14 mouse cellular contexts compared by ENCODE assay signal in genomic region chr14:102975865-102976264, GRCm38 (mm10). TPM values are rescaled to one million over a fixed set of nuclear protein-coding genes. Genes with fewer than 3 reads are reported as not detected.
DNase-seq lines count a peak whose midpoint lies in the region; ATAC-seq and TF ChIP-seq lines count a peak whose summit lies in the region.
"Had no signal": no experiment of that assay in that cellular context is flagged by ENCODE, and none has a peak within 500 bp of the region (broad histone marks: within the 10 kb centered on the region; RNA-seq: fewer than 3 reads in every experiment).

No protein-coding gene starts in this region.

- no peaks in the 10 kb centered on the region for H3K36me3 ChIP-seq in kidney, embryonic 14.5 days (ENCODE audit: control insufficient read depth, insufficient read depth, low read length)
- no peaks in the 10 kb centered on the region for H3K36me3 ChIP-seq in midbrain, embryonic 16.5 days (ENCODE audit: control insufficient read depth, insufficient read depth, low read length)
- no peaks in the 10 kb centered on the region for H3K36me3 ChIP-seq in forebrain, embryonic 14.5 days (ENCODE audit: control insufficient read depth, insufficient read depth, low read length)
- H3K36me3 ChIP-seq: heart, embryonic 15.5 days; limb, embryonic 10.5 days; midbrain, embryonic 12.5 days had no signal

- H3K9me3 ChIP-seq in kidney, embryonic 14.5 days (ENCODE audit: control insufficient read depth, low read length), result no peaks in the 10 kb centered on the region
- no peaks in the 10 kb centered on the region for H3K9me3 ChIP-seq in midbrain, embryonic 16.5 days (replicated peaks; ENCODE audit: control insufficient read depth, low read length, poor library complexity, severe bottlenecking)
- no peaks in the 10 kb centered on the region for H3K9me3 ChIP-seq in forebrain, embryonic 14.5 days (replicated peaks; ENCODE audit: control insufficient read depth, low read length)
- H3K9me3 ChIP-seq: heart, embryonic 15.5 days; limb, embryonic 10.5 days; midbrain, embryonic 12.5 days had no signal

- H3K4me2 ChIP-seq in kidney, embryonic 14.5 days (replicated peaks; ENCODE audit: low read depth, low read length), result no peak overlapping the region
- no peak overlapping the region for H3K4me2 ChIP-seq in midbrain, embryonic 16.5 days (ENCODE audit: low read length)
- no peak overlapping the region for H3K4me2 ChIP-seq in forebrain, embryonic 14.5 days (ENCODE audit: low read length)
- H3K4me2 ChIP-seq: heart, embryonic 15.5 days; midbrain, embryonic 12.5 days had no signal

- WGBS in kidney, embryonic 14.5 days, result 82% methylated on average over 6 of the region's 6 CpGs
- 93% methylated on average over 6 of the region's 6 CpGs for WGBS in midbrain, embryonic 16.5 days
- WGBS in forebrain, embryonic 14.5 days, result 92% methylated on average over 6 of the region's 6 CpGs

- TF ChIP-seq POLR2A in cortical plate, adult 2 months (IDR thresholded peaks at IDR 0.05; ENCODE audit: extremely low read depth, insufficient read depth, low read length), result no peak

- no peak overlapping the region for H3K27ac ChIP-seq in kidney, embryonic 14.5 days (ENCODE audit: low read depth, low read length)
- 0 out of 2 replicates have a peak overlapping the region, but pooled peaks have one; percentile 31 for H3K27ac ChIP-seq in cortical plate, adult 2 months (ENCODE audit: insufficient read depth, low read length)
- no peak overlapping the region for H3K27ac ChIP-seq in midbrain, embryonic 16.5 days (ENCODE audit: low read length)
- H3K27ac ChIP-seq in forebrain, embryonic 14.5 days (ENCODE audit: low read depth, low read length), result no peak overlapping the region
- H3K27ac ChIP-seq: heart, embryonic 15.5 days; limb, embryonic 10.5 days; midbrain, embryonic 12.5 days had no signal

- peak; percentile 47 for DNase-seq in kidney, adult 11 months
- DNase-seq in kidney, adult 9 months, result peak; percentile 46
- peak; percentile 71 for DNase-seq in lung, postnatal 36 days
- DNase-seq in forebrain, embryonic 14.5 days (ENCODE audit: low spot score), result no peak
- no peak for DNase-seq in cerebellum, adult 18-20 months
- DNase-seq: cerebellum, adult 8-10 months had no signal

- H3K9ac ChIP-seq in kidney, embryonic 14.5 days (ENCODE audit: low read depth, low read length), result no peak overlapping the region
- no peak overlapping the region for H3K9ac ChIP-seq in midbrain, embryonic 16.5 days (ENCODE audit: low read depth, low read length)
- H3K9ac ChIP-seq in forebrain, embryonic 14.5 days (ENCODE audit: low read length), result no peak overlapping the region
- H3K9ac ChIP-seq: heart, embryonic 15.5 days; midbrain, embryonic 12.5 days had no signal

- no peaks in the 10 kb centered on the region for H3K27me3 ChIP-seq in kidney, embryonic 14.5 days (ENCODE audit: control insufficient read depth, insufficient read depth, low read length)
- no peaks in the 10 kb centered on the region for H3K27me3 ChIP-seq in midbrain, embryonic 16.5 days (ENCODE audit: control insufficient read depth, insufficient read depth, low read depth, low read length)
- no peaks in the 10 kb centered on the region for H3K27me3 ChIP-seq in forebrain, embryonic 14.5 days (replicated peaks; ENCODE audit: control insufficient read depth, insufficient read depth, low read length)
- H3K27me3 ChIP-seq: heart, embryonic 15.5 days had no signal

- TF ChIP-seq CTCF in cortical plate, adult 2 months (IDR thresholded peaks at IDR 0.05; ENCODE audit: extremely low read depth, insufficient read depth, low read length), result no peak

- ATAC-seq in kidney, embryonic 14.5 days (ENCODE audit: low FRiP score, low TSS enrichment), result no peak
- ATAC-seq in midbrain, embryonic 16.5 days, result no peak
- ATAC-seq in forebrain, embryonic 14.5 days, result no peak
- ATAC-seq: activated CD4-positive, CD25-positive, alpha-beta regulatory T cell, adult 4 months; intestine, postnatal 0 days had no signal

- H3K4me1 ChIP-seq in kidney, embryonic 14.5 days (ENCODE audit: control insufficient read depth, insufficient read depth, low read length), result no peaks in the 10 kb centered on the region
- H3K4me1 ChIP-seq in cortical plate, adult 2 months (ENCODE audit: control insufficient read depth, insufficient read depth, low read length), result no peaks in the 10 kb centered on the region
- peaks cover 8% of the 10 kb centered on the region for H3K4me1 ChIP-seq in midbrain, embryonic 16.5 days (ENCODE audit: control insufficient read depth, insufficient read depth, low read length)
- H3K4me1 ChIP-seq in forebrain, embryonic 14.5 days (ENCODE audit: control insufficient read depth, insufficient read depth, low read length), result no peaks in the 10 kb centered on the region

- H3K4me3 ChIP-seq in kidney, embryonic 14.5 days (ENCODE audit: low read length), result no peak overlapping the region
- H3K4me3 ChIP-seq in cortical plate, adult 2 months (ENCODE audit: insufficient read depth, low read length), result no peak overlapping the region
- no peak overlapping the region for H3K4me3 ChIP-seq in midbrain, embryonic 16.5 days (ENCODE audit: low read depth, low read length)
- no peak overlapping the region for H3K4me3 ChIP-seq in forebrain, embryonic 14.5 days (ENCODE audit: low read depth, low read length)
- H3K4me3 ChIP-seq: heart, embryonic 15.5 days; limb, embryonic 10.5 days; midbrain, embryonic 12.5 days had no signal

RNA-seq across cellular contexts. Expression of gene Kctd12, which starts 6.6 kb away (rescaled TPM):
- polyA plus RNA-seq in kidney, embryonic 14.5 days (2014; fragmentation: Nextera tagmentation; extraction: Ambion mirVana), result 8.3 and 13.4 TPM in 2 replicates
- polyA plus RNA-seq in cortical plate, adult 2 months (2012; rRNA removed), result 20.9 and 22.8 TPM in 2 replicates
- polyA plus RNA-seq in midbrain, embryonic 16.5 days (2015; fragmentation: Nextera tagmentation; extraction: Ambion mirVana), result 15.7 and 17.0 TPM in 2 replicates
- polyA plus RNA-seq in forebrain, embryonic 14.5 days (2014; fragmentation: Nextera tagmentation; extraction: Ambion mirVana), result 10.8 and 12.7 TPM in 2 replicates

Comparison
In these comparisons a context has a peak if more than half of its experiments do, and no peak if none do; other contexts are left out.
1. DNase-seq: peak in kidney, adult 11 months (single experiment), kidney, adult 9 months (single experiment) and lung, postnatal 36 days (single experiment); none in forebrain, embryonic 14.5 days (single experiment) and cerebellum, adult 18-20 months (0 of 2).